Mouse (Mus musculus) adrenal gland, adult 2 months (tissue): ENCODE data around the gene Rapgef2. TPM values are rescaled to one million over a fixed set of nuclear protein-coding genes. Genes with fewer than 3 reads are reported as not detected.
"Not testable (repeated sequence)": the region's sequence is repeated elsewhere in the genome, so short reads cannot be mapped to it uniquely, and the experiment has no call there.

Experiments
- DNase-seq: peaks from one replicate; pipeline ENCODE4 v3.0.0; 2021
- polyA plus RNA-seq: library from polyadenylated mRNA; depleted of rRNA; stranded (reverse); fragments of >200 nt; gene quantifications from 2 replicates; pipeline ENCODE4 v1.2.3, GENCODE M21; 2012
- total RNA-seq, 2 experiments: library from RNA; stranded (reverse); gene quantifications; 2 replicates each; pipeline ENCODE4 v1.2.3; 2021

The Rapgef2 gene
- total and polyA plus RNA-seq, 3 experiments: 6.9 to 20.9 (median 20.6) TPM

GRCm38 (mm10) chr3:79089091-79089490 is 197.2 kb downstream of the Rapgef2 start:
- no peak for DNase-seq

- DNase-seq: no peak
Observed at GRCm38 (mm10) chr3:79088461-79088860, 197.9 kb downstream of the Rapgef2 start.

GRCm38 (mm10) chr3:79086282-79086681 is 200.0 kb downstream of the Rapgef2 start:
- no peak for DNase-seq

- DNase-seq: no peak
Observed at GRCm38 (mm10) chr3:79083881-79084280, 202.4 kb downstream of the Rapgef2 start.

GRCm38 (mm10) chr3:79083030-79083429 is 203.3 kb downstream of the Rapgef2 start:
- DNase-seq: no peak

- DNase-seq: peak; percentile 28
Observed at GRCm38 (mm10) chr3:79079076-79079475, 207.2 kb downstream of the Rapgef2 start.

GRCm38 (mm10) chr3:79074970-79075369 is 211.3 kb downstream of the Rapgef2 start:
- DNase-seq: no peak

- DNase-seq: no peak
Observed at GRCm38 (mm10) chr3:79073541-79074244, 212.6 kb downstream of the Rapgef2 start.

- no peak for DNase-seq
Observed at GRCm38 (mm10) chr3:79071561-79071960, 214.8 kb downstream of the Rapgef2 start.

- DNase-seq: no peak
Observed at GRCm38 (mm10) chr3:79069891-79070290, 216.4 kb downstream of the Rapgef2 start.

- no peak for DNase-seq
Observed at GRCm38 (mm10) chr3:79068976-79069375, 217.3 kb downstream of the Rapgef2 start.

- DNase-seq: no peak
Observed at GRCm38 (mm10) chr3:79066455-79067055, 219.8 kb downstream of the Rapgef2 start.

GRCm38 (mm10) chr3:79064096-79064495 is 222.2 kb downstream of the Rapgef2 start:
- no peak for DNase-seq

GRCm38 (mm10) chr3:79061426-79061825 is 224.9 kb downstream of the Rapgef2 start:
- no peak for DNase-seq

GRCm38 (mm10) chr3:79058491-79058890 is 227.8 kb downstream of the Rapgef2 start:
- not testable (repeated sequence) for DNase-seq

GRCm38 (mm10) chr3:79045251-79045650 is 241.1 kb downstream of the Rapgef2 start:
- DNase-seq: no peak

GRCm38 (mm10) chr3:79042973-79043372 is 243.3 kb downstream of the Rapgef2 start:
- no peak for DNase-seq

- no peak for DNase-seq
Observed at GRCm38 (mm10) chr3:79039666-79040450, 246.5 kb downstream of the Rapgef2 start.

GRCm38 (mm10) chr3:79039008-79039407 is 247.3 kb downstream of the Rapgef2 start:
- DNase-seq: no peak

- no peak for DNase-seq
Observed at GRCm38 (mm10) chr3:79034457-79034856, 251.9 kb downstream of the Rapgef2 start.

- no peak for DNase-seq
Observed at GRCm38 (mm10) chr3:79030855-79031254, 255.5 kb downstream of the Rapgef2 start.

GRCm38 (mm10) chr3:79028153-79028878 is 258.0 kb downstream of the Rapgef2 start:
- no peak for DNase-seq
